Mouse (Mus musculus) gastrocnemius, adult 18-20 months (tissue): ENCODE results near the gene Foxj2. TPM values are rescaled to one million over a fixed set of nuclear protein-coding genes. Genes with fewer than 3 reads are reported as not detected.

Experiments used
- DNase-seq: peaks from one replicate; pipeline ENCODE4 v3.0.0; 2021; ENCODE audit warnings: low spot score
- microRNA-seq: library from miRNA; unstranded; fragments of <30 nt; microRNA quantifications from one replicate; pipeline ENCODE4 v1.2.0, GENCODE M21; 2021
- total RNA-seq, 2 experiments: library from RNA; stranded (reverse); gene quantifications; 2 replicates each; pipeline ENCODE4 v1.2.3; 2021

Foxj2 gene
- total RNA-seq, 2 experiments from 2014 or later: 26.2 to 29.3 TPM

GRCm38 (mm10) chr6:122869846-122870245 lies 50.1 kb downstream of the Foxj2 start:
- DNase-seq: no peak

GRCm38 (mm10) chr6:122872800-122873199 lies 53.1 kb downstream of the Foxj2 start:
- DNase-seq: no peak

- peak; percentile 99 for DNase-seq
Measured at GRCm38 (mm10) chr6:122873871-122874719, 54.4 kb downstream of the Foxj2 start, which contains the start of gene Necap1. Gene Necap1, plus strand, starts transcription at chr6:122874474.

- DNase-seq: no peak
Measured at GRCm38 (mm10) chr6:122874720-122875389, 55.1 kb downstream of the Foxj2 start.

GRCm38 (mm10) chr6:122879141-122879735 lies 59.5 kb downstream of the Foxj2 start:
- no peak for DNase-seq

- no peak for DNase-seq
Measured at GRCm38 (mm10) chr6:122879781-122880505, 60.2 kb downstream of the Foxj2 start.

- no peak for DNase-seq
Measured at GRCm38 (mm10) chr6:122881287-122881686, 61.6 kb downstream of the Foxj2 start.

- no peak for DNase-seq
Measured at GRCm38 (mm10) chr6:122883603-122884002, 63.9 kb downstream of the Foxj2 start.

- no peak for DNase-seq
Measured at GRCm38 (mm10) chr6:122889599-122889998, 69.9 kb downstream of the Foxj2 start.

- peak; percentile 54 for DNase-seq
Measured at GRCm38 (mm10) chr6:122892442-122893049, 72.8 kb downstream of the Foxj2 start.

Small RNA genes lying within 50 kb of the gene (microRNA-seq; reads per million reads assigned to microRNA genes)
- gene Mir7231: not detected

Other genes with a start within 250 kb of the Foxj2 start
- 1 to 10 TPM in 1 of 2 experiments, under 1 TPM in 1; 0.80 to 1.1 TPM for gene Apobec1, start 217.5 kb upstream of the Foxj2 start, total RNA-seq
- not detected for gene Gdf3, start 209.8 kb upstream of the Foxj2 start, total RNA-seq
- not detected for gene Dppa3, start 193.5 kb upstream of the Foxj2 start, total RNA-seq
- not detected for gene Nanog, start 112.4 kb upstream of the Foxj2 start, total RNA-seq
- gene Slc2a3, start 18.3 kb upstream of the Foxj2 start, total RNA-seq: 1 to 10 TPM; 5.0 to 7.1 TPM
- under 1 TPM; 0.34 to 0.62 TPM for gene C3ar1, start 36.2 kb downstream of the Foxj2 start, total RNA-seq
- gene Necap1, start 54.6 kb downstream of the Foxj2 start, total RNA-seq: 10 to 100 TPM; 11.8 to 16.8 TPM
- gene Clec4a1, start 101.9 kb downstream of the Foxj2 start, total RNA-seq: 1 to 10 TPM; 1.2 to 1.5 TPM
- under 1 TPM; 0.81 to 0.89 TPM for gene Clec4a3, start 132.6 kb downstream of the Foxj2 start, total RNA-seq
- gene Clec4a4, start 170.5 kb downstream of the Foxj2 start, total RNA-seq: not detected
- not detected for gene Clec4b1, start 230.0 kb downstream of the Foxj2 start, total RNA-seq